Mouse (Mus musculus) lung, embryonic 16.5 days (tissue): ENCODE measurements around the gene Thbd. TPM values are rescaled to one million over a fixed set of nuclear protein-coding genes. Genes with fewer than 3 reads are reported as not detected.

ENCODE experiments used
- ATAC-seq: fragments of 200-750 bp; cut with Nextera tagmentation; 2 replicates; pipeline ENCODE4 v1.8.0; 2017; ENCODE audit warnings: low read depth, mild to moderate bottlenecking, moderate library complexity
- H3K27ac ChIP-seq: fragments of 300-500 bp; sonication (generic); 2 replicates; pipeline ENCODE4 v1.5.1; 2014; ENCODE audit warnings: mild to moderate bottlenecking, control low read depth, low read length
- H3K27me3 ChIP-seq: fragments of 300-500 bp; sonication (generic); 2 replicates; pipeline ENCODE4 v1.6.1; 2014; ENCODE audit warnings: low read depth, low read length, mixed read lengths; ENCODE audit not compliant: control insufficient read depth, insufficient read depth
- H3K36me3 ChIP-seq: fragments of 300-500 bp; sonication (generic); 2 replicates; pipeline ENCODE4 v1.6.1; 2014; ENCODE audit warnings: low read length; ENCODE audit not compliant: control insufficient read depth, insufficient read depth
- H3K4me1 ChIP-seq: fragments of 300-500 bp; sonication (generic); replicated peaks from 2 replicates; pipeline ENCODE4 v1.6.1; 2014; ENCODE audit warnings: low read length, mixed read lengths; ENCODE audit not compliant: control insufficient read depth, insufficient read depth
- H3K4me2 ChIP-seq: fragments of 300-500 bp; sonication (generic); 2 replicates; pipeline ENCODE4 v1.6.1; 2014; ENCODE audit warnings: low read depth, low read length, control low read depth
- H3K4me3 ChIP-seq: fragments of 300-500 bp; sonication (generic); 2 replicates; pipeline ENCODE4 v1.5.1; 2014; ENCODE audit warnings: mild to moderate bottlenecking, low read length, control low read depth
- H3K9ac ChIP-seq: fragments of 300-500 bp; sonication (generic); 2 replicates; pipeline ENCODE4 v1.6.1; 2014; ENCODE audit warnings: low read length, control low read depth
- H3K9me3 ChIP-seq: fragments of 300-500 bp; sonication (generic); 2 replicates; pipeline ENCODE4 v1.6.1; 2016; ENCODE audit warnings: low read length; ENCODE audit not compliant: control insufficient read depth
- WGBS: fragments of 180-500 bp; shearing (Covaris S2); extraction: QIAGEN DNeasy Blood & Tissue Kit; methylation state at CpG from one replicate; pipeline ENCODE4 v1.1.7; 2014; 5-methylcytosine and 5-hydroxymethylcytosine counted together
- polyA plus RNA-seq: library from polyadenylated mRNA; unstranded; fragments of >200 nt; fragmentation: Nextera tagmentation; extraction: Ambion mirVana; gene quantifications from 2 replicates; pipeline ENCODE4 v1.2.1, GENCODE M21; 2015

Thbd gene
- polyA plus RNA-seq, 1 experiment from 2014 or later = 109 TPM

- H3K9me3 ChIP-seq = no peaks in the 10 kb centered on the region
- 42% methylated on average over 1 of the region's 1 CpGs for WGBS
These were observed 36.5 kb upstream of the Thbd start for GRCm38 (mm10) chr2:148444472-148444871.

GRCm38 (mm10) chr2:148443249-148443958 is 35.4 kb upstream of the Thbd start, which contains the start of gene Cd93:
Cd93 (minus strand) TSS chr2:148443563.
- Histone ChIP-seq H3K4me2 (peak within 1 kb of the TSS; percentile 3), H3K36me3 (no peaks in the 10 kb centered on the region), H3K9me3 (no peaks in the 10 kb centered on the region), H3K4me3 (peak within 1 kb of the TSS; percentile 47), H3K27me3 (no peaks in the 10 kb centered on the region), H3K9ac (peak within 1 kb of the TSS; percentile 55), H3K27ac (peak within 1 kb of the TSS; percentile 79), H3K4me1 (peaks cover 14% of the 10 kb centered on the region)
- 36% methylated on average over 13 of the region's 13 CpGs for WGBS
- ATAC-seq = peak; percentile 69

More at GRCm38 (mm10) chr2:148444472-148444871, 36.5 kb upstream of the Thbd start:
- H3K36me3 ChIP-seq = no peaks in the 10 kb centered on the region
- ATAC-seq = peak; percentile 37
- H3K4me2 ChIP-seq = no peak overlapping the region
- H3K27me3 ChIP-seq = no peaks in the 10 kb centered on the region
- no peak overlapping the region for H3K9ac ChIP-seq
- peaks cover 14% of the 10 kb centered on the region for H3K4me1 ChIP-seq
- no peak overlapping the region for H3K4me3 ChIP-seq
- H3K27ac ChIP-seq = peak overlapping the region; percentile 51

GRCm38 (mm10) chr2:148442710-148443109 is 34.7 kb upstream of the Thbd start:
- H3K9me3 ChIP-seq = no peaks in the 10 kb centered on the region
- H3K27ac ChIP-seq = peak overlapping the region; percentile 79
- no peak for ATAC-seq
- no peaks in the 10 kb centered on the region for H3K27me3 ChIP-seq
- H3K4me2 ChIP-seq = peak overlapping the region; percentile 3; the same call in 1 of the 2 replicates
- 72% methylated on average over 4 of the region's 4 CpGs for WGBS
- no peaks in the 10 kb centered on the region for H3K36me3 ChIP-seq
- peak overlapping the region; percentile 55 for H3K9ac ChIP-seq
- H3K4me1 ChIP-seq = peaks cover 14% of the 10 kb centered on the region
- peak overlapping the region; percentile 47 for H3K4me3 ChIP-seq

GRCm38 (mm10) chr2:148442172-148442571 is 34.2 kb upstream of the Thbd start:
- H3K4me2 ChIP-seq = peak overlapping the region; percentile 19; the same call in 1 of the 2 replicates
- H3K9ac ChIP-seq = peak overlapping the region; percentile 55
- H3K36me3 ChIP-seq = no peaks in the 10 kb centered on the region
- peaks cover 11% of the 10 kb centered on the region for H3K4me1 ChIP-seq
- WGBS = 57% methylated on average over 4 of the region's 4 CpGs
- H3K9me3 ChIP-seq = no peaks in the 10 kb centered on the region
- no peaks in the 10 kb centered on the region for H3K27me3 ChIP-seq
- H3K4me3 ChIP-seq = peak overlapping the region; percentile 47
- no peak; the same call in 1 of the 2 replicates for ATAC-seq
- H3K27ac ChIP-seq = peak overlapping the region; percentile 79

GRCm38 (mm10) chr2:148441421-148441820 is 33.4 kb upstream of the Thbd start:
- Histone ChIP-seq H3K9me3 (no peaks in the 10 kb centered on the region), H3K4me1 (peaks cover 11% of the 10 kb centered on the region), H3K27me3 (no peaks in the 10 kb centered on the region), H3K4me2 (peak overlapping the region; percentile 19; the same call in 1 of the 2 replicates), H3K9ac (peak overlapping the region; percentile 55), H3K4me3 (peak overlapping the region; percentile 47), H3K36me3 (no peaks in the 10 kb centered on the region), H3K27ac (peak overlapping the region; percentile 61)
- ATAC-seq = no peak
- WGBS = 68% methylated on average over 10 of the region's 10 CpGs

- peak overlapping the region; percentile 45 for H3K4me2 ChIP-seq
- no peak for ATAC-seq
- H3K4me3 ChIP-seq = peak overlapping the region; percentile 43
- H3K27me3 ChIP-seq = no peaks in the 10 kb centered on the region
- 33% methylated on average over 3 of the region's 3 CpGs for WGBS
- H3K9ac ChIP-seq = peak overlapping the region; percentile 55
- H3K27ac ChIP-seq = peak overlapping the region; percentile 43
- H3K4me1 ChIP-seq = peaks cover 11% of the 10 kb centered on the region
- H3K36me3 ChIP-seq = no peaks in the 10 kb centered on the region
- no peaks in the 10 kb centered on the region for H3K9me3 ChIP-seq
These were observed 31.8 kb upstream of the Thbd start for GRCm38 (mm10) chr2:148439691-148440276.

GRCm38 (mm10) chr2:148436285-148436684 is 28.3 kb upstream of the Thbd start:
- H3K36me3 ChIP-seq = no peaks in the 10 kb centered on the region
- no peak overlapping the region for H3K9ac ChIP-seq
- no peaks in the 10 kb centered on the region for H3K9me3 ChIP-seq
- no peak overlapping the region for H3K4me3 ChIP-seq
- 49% methylated on average over 3 of the region's 3 CpGs for WGBS
- no peaks in the 10 kb centered on the region for H3K27me3 ChIP-seq
- H3K4me2 ChIP-seq = peak overlapping the region; percentile 23
- ATAC-seq = no peak
- H3K4me1 ChIP-seq = peaks cover 4% of the 10 kb centered on the region; the same call in 1 of the 2 replicates
- no peak overlapping the region for H3K27ac ChIP-seq

- Histone ChIP-seq H3K4me3 (no peak overlapping the region), H3K9me3 (no peaks in the 10 kb centered on the region), H3K27ac (no peak overlapping the region), H3K9ac (no peak overlapping the region), H3K4me1 (peaks cover 7% of the 10 kb centered on the region; the same call in 1 of the 2 replicates), H3K27me3 (no peaks in the 10 kb centered on the region), H3K4me2 (no peak overlapping the region), H3K36me3 (no peaks in the 10 kb centered on the region)
- WGBS = 34% methylated on average over 2 of the region's 2 CpGs
- ATAC-seq = peak; percentile 49
These were observed 24.4 kb upstream of the Thbd start for GRCm38 (mm10) chr2:148432346-148432745.

- Histone ChIP-seq H3K36me3 (no peaks in the 10 kb centered on the region), H3K4me1 (peaks cover 7% of the 10 kb centered on the region; the same call in 1 of the 2 replicates), H3K27ac (no peak overlapping the region), H3K4me3 (no peak overlapping the region), H3K9me3 (no peaks in the 10 kb centered on the region), H3K9ac (no peak overlapping the region), H3K27me3 (no peaks in the 10 kb centered on the region), H3K4me2 (no peak overlapping the region)
- no peak for ATAC-seq
- 74% methylated on average over 4 of the region's 4 CpGs for WGBS
These were observed 23.0 kb upstream of the Thbd start for GRCm38 (mm10) chr2:148430941-148431340.
